Mouse (Mus musculus) lung, postnatal 0 days (tissue): ENCODE data around the gene Armh3. TPM values are rescaled to one million over a fixed set of nuclear protein-coding genes. Genes with fewer than 3 reads are reported as not detected.
"Not testable (repeated sequence)": the region's sequence is repeated elsewhere in the genome, so short reads cannot be mapped to it uniquely, and the experiment has no call there.

Source experiments
- ATAC-seq: fragments of 200-750 bp; cut with Nextera tagmentation; 2 replicates; pipeline ENCODE4 v1.8.0; 2017; ENCODE audit warnings: moderate library complexity
- DNase-seq: peaks from one replicate; pipeline ENCODE4 v3.0.0-alpha.2; 2016; ENCODE audit warnings: low spot score
- H3K27ac ChIP-seq: fragments of 300-500 bp; sonication (generic); 2 replicates; pipeline ENCODE4 v1.5.1; 2014; ENCODE audit warnings: antibody characterized with exemption, mild to moderate bottlenecking, low read length, mixed read lengths
- H3K27me3 ChIP-seq: fragments of 300-500 bp; sonication (generic); replicated peaks from 2 replicates; pipeline ENCODE4 v1.6.1; 2014; ENCODE audit warnings: low read length, mixed read lengths; ENCODE audit not compliant: insufficient read depth
- H3K36me3 ChIP-seq: fragments of 300-500 bp; sonication (generic); 2 replicates; pipeline ENCODE4 v1.6.1; 2014; ENCODE audit warnings: low read length, mixed read lengths; ENCODE audit not compliant: insufficient read depth
- H3K4me1 ChIP-seq: fragments of 300-500 bp; sonication (generic); 2 replicates; pipeline ENCODE4 v1.6.1; 2014; ENCODE audit warnings: antibody characterized with exemption, low read depth, low read length, mixed read lengths; ENCODE audit not compliant: insufficient read depth
- H3K4me2 ChIP-seq: fragments of 300-500 bp; sonication (generic); replicated peaks from 2 replicates; pipeline ENCODE4 v1.6.1; 2014; ENCODE audit warnings: low read depth, mild to moderate bottlenecking, low read length, moderate library complexity, mixed read lengths
- H3K4me3 ChIP-seq: fragments of 300-500 bp; sonication (generic); 2 replicates; pipeline ENCODE4 v1.5.1; 2014; ENCODE audit warnings: low read depth, low read length
- H3K9ac ChIP-seq: fragments of 300-500 bp; sonication (generic); replicated peaks from 2 replicates; pipeline ENCODE4 v1.6.1; 2014; ENCODE audit warnings: low read depth, mild to moderate bottlenecking
- H3K9me3 ChIP-seq: fragments of 300-500 bp; sonication (generic); 2 replicates; pipeline ENCODE4 v1.6.1; 2016; ENCODE audit warnings: low read length, mixed read lengths
- CTCF ChIP-seq: IDR thresholded peaks from 2 replicates; pipeline ENCODE4 v1.5.1; 2016; ENCODE audit warnings: antibody characterized with exemption, mild to moderate bottlenecking
- EP300 ChIP-seq: IDR thresholded peaks from 2 replicates; pipeline ENCODE4 v1.6.1; 2016; ENCODE audit warnings: antibody characterized with exemption, mild to moderate bottlenecking, control low read depth
- WGBS: fragments of 180-500 bp; shearing (Covaris S2); extraction: QIAGEN DNeasy Blood & Tissue Kit; methylation state at CpG from one replicate; pipeline ENCODE4 v1.1.7; 2014; 5-methylcytosine and 5-hydroxymethylcytosine counted together
- polyA plus RNA-seq: library from polyadenylated mRNA; unstranded; fragments of >200 nt; fragmentation: Nextera tagmentation; extraction: Ambion mirVana; gene quantifications from 2 replicates; pipeline ENCODE4 v1.2.1, GENCODE M21; 2015

Armh3 gene
- polyA plus RNA-seq, 1 experiment from 2014 or later, result 9.0 TPM

DNA sequence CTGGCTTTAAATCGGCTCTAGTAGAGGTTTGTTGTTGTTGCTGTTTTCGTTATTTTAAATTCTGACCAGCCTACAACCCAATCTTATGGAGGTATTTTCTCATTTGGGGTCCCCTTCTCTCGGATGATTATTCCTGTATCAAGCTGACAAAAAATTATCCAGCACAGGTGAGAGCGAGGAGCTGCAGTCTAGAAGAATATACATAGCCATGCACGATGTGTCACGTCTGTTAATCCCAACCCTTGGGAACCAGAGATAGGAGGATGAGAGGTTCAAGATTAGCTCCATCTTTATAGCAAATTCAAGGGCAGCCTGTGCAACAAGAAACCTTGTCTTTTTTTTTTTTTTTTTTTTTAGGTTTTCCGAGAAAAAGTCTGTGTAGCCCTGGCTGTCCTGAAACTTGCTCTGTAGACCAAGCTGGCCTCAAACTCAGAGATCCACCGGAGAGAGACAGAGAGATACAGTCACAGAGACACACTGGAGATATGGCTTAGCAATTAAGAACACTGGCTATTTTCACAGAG is 468 bp upstream of the Armh3 start:
- H3K36me3 ChIP-seq, result no peaks in the 10 kb centered on the region; the same call in 1 of the 2 replicates
- TF ChIP-seq EP300, result no peak
- TF ChIP-seq CTCF, result no peak
- 0 out of 2 replicates have a peak overlapping the region, but pooled peaks have one; percentile 87 for H3K9ac ChIP-seq
- H3K9me3 ChIP-seq, result no peaks in the 10 kb centered on the region
- H3K4me3 ChIP-seq, result peak overlapping the region; percentile 86
- no peak for DNase-seq
- no peaks in the 10 kb centered on the region for H3K27me3 ChIP-seq
- H3K4me1 ChIP-seq, result no peaks in the 10 kb centered on the region
- no peak for ATAC-seq
- WGBS, result 9% methylated on average over 8 of the region's 8 CpGs
- H3K27ac ChIP-seq, result no peak overlapping the region; the same call in 1 of the 2 replicates
- peak overlapping the region; percentile 54 for H3K4me2 ChIP-seq

GRCm38 (mm10) chr19:45997365-45997764 is 923 bp downstream of the Armh3 start:
- no peak for DNase-seq
- WGBS, result 57% methylated on average over 5 of the region's 5 CpGs

GRCm38 (mm10) chr19:45993981-45994737 is 4.1 kb downstream of the Armh3 start:
- no peak overlapping the region for H3K27ac ChIP-seq
- ATAC-seq (no peak), DNase-seq (no peak)
- no peaks in the 10 kb centered on the region; the same call in 1 of the 2 replicates for H3K36me3 ChIP-seq
- H3K9me3 ChIP-seq, result no peaks in the 10 kb centered on the region
- H3K4me1 ChIP-seq, result no peaks in the 10 kb centered on the region
- no peak overlapping the region for H3K4me3 ChIP-seq
- H3K9ac ChIP-seq, result no peak overlapping the region
- 95% methylated on average over 13 of the region's 13 CpGs for WGBS
- H3K4me2 ChIP-seq, result no peak overlapping the region
- H3K27me3 ChIP-seq, result no peaks in the 10 kb centered on the region
- TF ChIP-seq CTCF (no peak), EP300 (no peak)

More at GRCm38 (mm10) chr19:45997365-45997764, 923 bp downstream of the Armh3 start:
- ATAC-seq, result no peak
- H3K36me3 ChIP-seq, result no peaks in the 10 kb centered on the region; the same call in 1 of the 2 replicates
- H3K4me2 ChIP-seq, result peak overlapping the region; percentile 54
- H3K4me3 ChIP-seq, result peak overlapping the region; percentile 86; the same call in 1 of the 2 replicates
- TF ChIP-seq EP300 (no peak), CTCF (no peak)
- no peaks in the 10 kb centered on the region for H3K4me1 ChIP-seq
- peak overlapping the region; percentile 97 for H3K27ac ChIP-seq
- H3K27me3 ChIP-seq, result no peaks in the 10 kb centered on the region
- H3K9ac ChIP-seq, result peak overlapping the region; percentile 87
- H3K9me3 ChIP-seq, result no peaks in the 10 kb centered on the region

DNA sequence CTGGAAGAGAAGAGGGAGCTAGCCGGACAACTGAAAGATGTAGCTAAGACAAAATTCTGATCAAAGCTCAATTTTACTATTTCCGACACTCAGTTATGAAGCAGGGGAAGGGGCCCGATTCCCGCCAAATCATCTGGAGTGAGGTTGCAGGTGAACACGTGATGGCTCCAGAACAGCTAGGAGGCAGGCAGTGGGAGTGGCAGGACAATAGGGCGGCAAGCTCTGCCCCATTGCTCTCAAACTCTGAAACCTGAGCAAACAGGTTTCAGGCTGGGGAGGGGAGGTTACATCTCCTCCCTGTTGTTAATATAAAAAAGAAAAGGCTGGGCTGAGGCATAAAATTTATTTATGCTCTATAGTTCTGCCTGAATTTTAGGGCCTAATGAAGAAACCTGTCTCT is 4.8 kb downstream of the Armh3 start:
- 81% methylated on average over 6 of the region's 6 CpGs for WGBS
- not testable (repeated sequence) for ATAC-seq, H3K9me3 ChIP-seq, H3K4me2 ChIP-seq, H3K4me1 ChIP-seq, H3K4me3 ChIP-seq, DNase-seq, H3K36me3 ChIP-seq, H3K27me3 ChIP-seq, H3K27ac ChIP-seq, H3K9ac ChIP-seq

DNA sequence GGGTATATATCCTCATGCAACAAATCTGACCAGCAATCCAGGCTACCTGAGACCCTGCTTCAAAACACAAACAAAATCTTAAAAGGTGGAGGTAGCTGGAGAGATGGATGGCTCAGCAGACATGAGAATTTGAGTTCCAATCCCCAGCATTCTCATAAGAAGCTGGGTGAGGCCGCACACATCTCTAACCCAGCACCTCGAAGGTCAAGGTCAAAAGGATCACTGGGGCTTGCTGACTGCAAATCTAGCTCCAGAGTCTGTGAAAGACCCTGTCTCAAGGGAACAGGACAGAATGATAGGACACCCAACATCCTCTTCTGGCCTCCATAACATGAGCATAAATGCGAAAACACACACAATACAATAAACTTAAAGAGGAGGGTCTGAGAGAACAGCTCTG is 7.1 kb downstream of the Armh3 start:
- Histone ChIP-seq H3K4me3 (no peak overlapping the region), H3K27ac (no peak overlapping the region), H3K4me1 (no peaks in the 10 kb centered on the region), H3K4me2 (no peak overlapping the region), H3K9me3 (no peaks in the 10 kb centered on the region), H3K9ac (no peak overlapping the region), H3K27me3 (no peaks in the 10 kb centered on the region), H3K36me3 (no peaks in the 10 kb centered on the region; the same call in 1 of the 2 replicates)
- DNase-seq, result no peak
- ATAC-seq, result no peak
- 90% methylated on average over 3 of the region's 3 CpGs for WGBS
- TF ChIP-seq CTCF (no peak), EP300 (no peak)

GRCm38 (mm10) chr19:45988238-45988637 is 10.1 kb downstream of the Armh3 start:
- Histone ChIP-seq H3K9me3 (no peaks in the 10 kb centered on the region), H3K36me3 (no peaks in the 10 kb centered on the region), H3K27ac (no peak overlapping the region), H3K4me2 (no peak overlapping the region), H3K27me3 (no peaks in the 10 kb centered on the region), H3K4me3 (no peak overlapping the region), H3K9ac (no peak overlapping the region), H3K4me1 (no peaks in the 10 kb centered on the region)
- DNase-seq (no peak), ATAC-seq (no peak)
- TF ChIP-seq EP300 (no peak), CTCF (no peak)
- WGBS, result 92% methylated on average over 3 of the region's 3 CpGs
